9 mouse cellular contexts compared by ENCODE assay signal in genomic region chr7:63912234-63912810, GRCm38 (mm10). TPM values are rescaled to one million over a fixed set of nuclear protein-coding genes. Genes with fewer than 3 reads are reported as not detected.
DNase-seq lines count a peak whose midpoint lies in the region; TF ChIP-seq lines count a peak whose summit lies in the region.
"Had no signal": no experiment of that assay in that cellular context is flagged by ENCODE, and none has a peak within 500 bp of the region (broad histone marks: within the 10 kb centered on the region; RNA-seq: fewer than 3 reads in every experiment).

No protein-coding gene starts in this region.

- H3K27ac ChIP-seq in ES-E14 (ENCODE audit: insufficient read depth, low read depth, low read length, poor library complexity, severe bottlenecking): peak overlapping the region; percentile 72
- peak overlapping the region; percentile 56; the same call in 1 of the 2 replicates for H3K27ac ChIP-seq in limb, embryonic 10.5 days
- peak overlapping the region; percentile 71 for H3K27ac ChIP-seq in midbrain, embryonic 10.5 days (replicated peaks)
- H3K27ac ChIP-seq: embryonic facial prominence, embryonic 12.5 days had no signal

- in situ Hi-C loops in ES-E14 (cut with MboI; ENCODE audit: low sequenced_read_pairs in 2 of 2, unreplicated experiment in 2 of 2): no loop called here

- no peak for TF ChIP-seq POLR2A in brain, embryonic 14.5 days (IDR thresholded peaks at IDR 0.05; ENCODE audit: borderline replicate concordance, extremely low read depth, insufficient read depth, insufficient read length, poor library complexity, severe bottlenecking)

- H3K4me3 ChIP-seq in ES-E14 (ENCODE audit: insufficient read depth in 1 of 2, low read depth in 1 of 2, low read length in 2 of 2, poor library complexity in 1 of 2, severe bottlenecking in 1 of 2): no peak overlapping the region
- no peak overlapping the region for H3K4me3 ChIP-seq in limb, embryonic 10.5 days
- 0 out of 2 replicates have a peak overlapping the region, but pooled peaks have one; percentile 7 for H3K4me3 ChIP-seq in midbrain, embryonic 10.5 days
- H3K4me3 ChIP-seq: embryonic facial prominence, embryonic 12.5 days had no signal

- 33% methylated on average over 7 of the region's 7 CpGs for WGBS in limb, embryonic 10.5 days
- 12% methylated on average over 7 of the region's 7 CpGs for WGBS in midbrain, embryonic 10.5 days

- DNase-seq in ES-E14 (ENCODE audit: low read depth, low spot score) (no peak), MN1 (ENCODE audit: low spot score) (no peak)
- DNase-seq in brain, embryonic 14.5 days (ENCODE audit: low read depth): peak; percentile 52
- DNase-seq in heart, adult 9 months (ENCODE audit: low spot score in 2 of 2): peak; percentile 80 to 81
- no peak for DNase-seq in limb, embryonic 10.5 days (ENCODE audit: low spot score)
- peak; percentile 30 for DNase-seq in midbrain, embryonic 10.5 days (ENCODE audit: low spot score)
- DNase-seq in natural killer cell, adult 2 months (ENCODE audit: low spot score in 2 of 2): no peak
- DNase-seq in urinary bladder, adult 2 months (ENCODE audit: low spot score): no peak

- H3K9me3 ChIP-seq in ES-E14 (ENCODE audit: control insufficient read depth, insufficient read depth, low read depth, low read length): no peaks in the 10 kb centered on the region
- no peaks in the 10 kb centered on the region for H3K9me3 ChIP-seq in limb, embryonic 10.5 days (replicated peaks)
- H3K9me3 ChIP-seq in midbrain, embryonic 10.5 days (replicated peaks): no peaks in the 10 kb centered on the region
- H3K9me3 ChIP-seq: embryonic facial prominence, embryonic 12.5 days had no signal

- H3K27me3 ChIP-seq in limb, embryonic 10.5 days (ENCODE audit: low read depth, poor library complexity, severe bottlenecking): no peaks in the 10 kb centered on the region
- H3K27me3 ChIP-seq in midbrain, embryonic 10.5 days (ENCODE audit: low read depth, poor library complexity, severe bottlenecking): no peaks in the 10 kb centered on the region
- H3K27me3 ChIP-seq: embryonic facial prominence, embryonic 12.5 days had no signal

- H3K9ac ChIP-seq in ES-E14 (ENCODE audit: insufficient read depth, low read depth, low read length, poor library complexity, severe bottlenecking): peak overlapping the region; percentile 4; the same call in 1 of the 2 replicates
- H3K9ac ChIP-seq: embryonic facial prominence, embryonic 12.5 days had no signal

- no peaks in the 10 kb centered on the region; the same call in 1 of the 2 replicates for H3K36me3 ChIP-seq in ES-E14 (ENCODE audit: control insufficient read depth, insufficient read depth, low read length, poor library complexity, severe bottlenecking)
- no peaks in the 10 kb centered on the region for H3K36me3 ChIP-seq in limb, embryonic 10.5 days
- H3K36me3 ChIP-seq in midbrain, embryonic 10.5 days: peaks cover 4% of the 10 kb centered on the region
- H3K36me3 ChIP-seq: embryonic facial prominence, embryonic 12.5 days had no signal

- TF ChIP-seq CTCF in brain, embryonic 14.5 days (IDR thresholded peaks at IDR 0.05; ENCODE audit: borderline replicate concordance, extremely low read depth, insufficient read depth, insufficient read length): no peak

- H3K4me1 ChIP-seq in ES-E14 (ENCODE audit: control insufficient read depth in 2 of 2, insufficient read depth in 2 of 2, low read length in 2 of 2, poor library complexity in 1 of 2): peaks cover 12 to 54% of the 10 kb centered on the region in 2 experiments
- peaks cover 60% of the 10 kb centered on the region for H3K4me1 ChIP-seq in limb, embryonic 10.5 days
- peaks cover 70% of the 10 kb centered on the region for H3K4me1 ChIP-seq in midbrain, embryonic 10.5 days

TF ChIP-seq in ES-E14, 5 proteins besides CTCF, POLR2A, EP300 and RAD21:
- TF ChIP-seq ZC3H11A (IDR thresholded peaks at IDR 0.05; ENCODE audit: borderline replicate concordance, low read depth, low read length) (no peak), MAFK (IDR thresholded peaks at IDR 0.05; ENCODE audit: insufficient read depth, low read depth, low read length) (no peak), HCFC1 (IDR thresholded peaks at IDR 0.05; ENCODE audit: borderline replicate concordance, insufficient read depth, low read length) (no peak), ZNF384 (IDR thresholded peaks at IDR 0.05; ENCODE audit: low read depth, low read length) (no peak), CHD2 (IDR thresholded peaks at IDR 0.05; ENCODE audit: low read depth, low read length) (no peak)
TF ChIP-seq in ES-E14: peak in this region for 0.

RNA-seq across cellular contexts. Expression of gene E030018B13Rik, which starts 4.3 kb away (rescaled TPM):
- total RNA-seq in ES-E14 (2012; rRNA removed): 0.21 TPM in 1 of 2 replicates, not detected in the other
- not detected in 2 replicates for polyA plus RNA-seq in brain, embryonic 14.5 days (2012; rRNA removed)
- polyA plus RNA-seq in limb, embryonic 10.5 days (2016; fragmentation: Nextera tagmentation; extraction: Ambion mirVana): not detected in 2 replicates
- not detected in 2 replicates for polyA plus RNA-seq in midbrain, embryonic 10.5 days (2016; fragmentation: Nextera tagmentation; extraction: Ambion mirVana)
- polyA plus RNA-seq in urinary bladder, adult 2 months (2012; rRNA removed): not detected in 2 replicates
- polyA plus RNA-seq: embryonic facial prominence, embryonic 12.5 days had no signal

RNA-seq across cellular contexts. Expression of gene Klf13, which starts 26.4 kb away (rescaled TPM):
- total RNA-seq in ES-E14 (2012; rRNA removed): 25.8 and 29.4 TPM in 2 replicates
- polyA plus RNA-seq in brain, embryonic 14.5 days (2012; rRNA removed): 12.4 and 19.8 TPM in 2 replicates
- polyA plus RNA-seq in limb, embryonic 10.5 days (2016; fragmentation: Nextera tagmentation; extraction: Ambion mirVana): 17.2 and 17.9 TPM in 2 replicates
- polyA plus RNA-seq in midbrain, embryonic 10.5 days (2016; fragmentation: Nextera tagmentation; extraction: Ambion mirVana): 29.6 and 34.1 TPM in 2 replicates
- polyA plus RNA-seq in urinary bladder, adult 2 months (2012; rRNA removed): 13.0 and 21.9 TPM in 2 replicates

Comparison
In these comparisons a context has a peak if more than half of its experiments do, and no peak if none do; other contexts are left out.
1. DNase-seq: peak in brain, embryonic 14.5 days (single experiment), heart, adult 9 months (2 of 2) and midbrain, embryonic 10.5 days (single experiment); none in ES-E14 (single experiment), limb, embryonic 10.5 days (single experiment), MN1 (single experiment), natural killer cell, adult 2 months (0 of 2) and urinary bladder, adult 2 months (single experiment).
2. Peak in every context shown above with its lines, with median percentiles within 50 percentile points of each other: H3K27ac ChIP-seq.